Comparison of ENCODE assay signal across 33 mouse cellular contexts in the genomic region with DNA sequence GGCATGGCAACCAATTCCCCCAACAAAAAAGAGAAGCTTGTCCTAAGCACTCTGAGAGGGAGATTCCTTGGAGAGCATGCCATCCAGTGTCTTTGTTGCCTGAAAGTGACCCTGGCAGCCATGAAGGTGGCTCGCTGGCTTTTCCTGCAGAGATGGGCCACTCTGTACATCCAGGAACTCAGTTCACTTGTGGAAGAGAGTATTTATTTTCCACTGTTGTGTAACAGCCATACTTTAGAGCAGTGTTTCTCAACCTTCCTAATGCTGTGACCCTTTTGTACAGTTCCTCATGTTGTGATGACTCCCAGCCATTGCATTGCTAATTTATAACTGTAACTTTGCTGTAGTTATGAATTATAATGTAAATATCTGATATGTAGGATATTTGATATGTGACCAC. TPM values are rescaled to one million over a fixed set of nuclear protein-coding genes. Genes with fewer than 3 reads are reported as not detected.
"Had no signal": no experiment of that assay in that cellular context is flagged by ENCODE, and none has a peak within 500 bp of the region (broad histone marks: within the 10 kb centered on the region; RNA-seq: fewer than 3 reads in every experiment).

No protein-coding gene starts in this region.

- H3K9ac ChIP-seq: liver, embryonic 14.5 days; liver, postnatal 0 days; lung, embryonic 14.5 days; neural tube, embryonic 12.5 days; neural tube, embryonic 15.5 days had no signal

- H3K4me1 ChIP-seq: neural tube, embryonic 12.5 days; neural tube, embryonic 15.5 days had no signal

- H3K9me3 ChIP-seq: neural tube, embryonic 12.5 days; neural tube, embryonic 15.5 days had no signal

- H3K4me3 ChIP-seq: layer of hippocampus, adult 2 months; left cerebral cortex, adult 2 months; neural tube, embryonic 12.5 days; neural tube, embryonic 15.5 days had no signal

- DNase-seq: kidney, adult 18-20 months; kidney, adult 9 months; kidney, postnatal 25 days; layer of hippocampus, adult 9-11 months; layer of hippocampus, postnatal 36 days; liver, postnatal 0 days; lung, embryonic 14.5 days; midbrain, embryonic 14.5 days; retina, postnatal 1 day; right cerebral cortex, postnatal 25 days; thymus, adult 2 months; thymus, postnatal 14 days; thymus, postnatal 4 days had no signal

- ATAC-seq: inflammation-experienced regulatory T-cells, adult 6 months; intestine, embryonic 16.5 days; liver, postnatal 0 days had no signal

- H3K4me2 ChIP-seq: liver, embryonic 11.5 days; lung, embryonic 14.5 days; midbrain, embryonic 11.5 days; neural tube, embryonic 12.5 days; neural tube, embryonic 15.5 days had no signal

- H3K27ac ChIP-seq: kidney, postnatal 0 days; layer of hippocampus, adult 2 months; left cerebral cortex, adult 2 months; liver, embryonic 14.5 days; macrophage; neural tube, embryonic 12.5 days; neural tube, embryonic 15.5 days had no signal

- H3K27me3 ChIP-seq: neural tube, embryonic 12.5 days; neural tube, embryonic 15.5 days had no signal

- H3K36me3 ChIP-seq: neural tube, embryonic 12.5 days; neural tube, embryonic 15.5 days had no signal

RNA-seq across cellular contexts. Expression of gene Ceacam18, which starts 2.6 kb away (rescaled TPM):
- total RNA-seq: layer of hippocampus, adult 2 months; left cerebral cortex, adult 2 months; left cerebral cortex, postnatal 36 days; megakaryocyte-erythroid progenitor cell, adult 5-6 weeks; midbrain, postnatal 0 days had no signal
- polyA plus RNA-seq: inflammation-experienced regulatory T-cells, adult 6 months; kidney, postnatal 0 days; limb, embryonic 11.5 days; limb, embryonic 14.5 days; liver, embryonic 11.5 days; lung, embryonic 14.5 days; macrophage; midbrain, embryonic 11.5 days; midbrain, embryonic 14.5 days; midbrain, postnatal 0 days; neural tube, embryonic 12.5 days; neural tube, embryonic 15.5 days; spleen, adult 2 months had no signal

RNA-seq across cellular contexts. Expression of gene Siglece, which starts 22.8 kb away (rescaled TPM):
- total RNA-seq: midbrain, postnatal 0 days had no signal
- polyA plus RNA-seq: midbrain, postnatal 0 days had no signal

RNA-seq across cellular contexts. Expression of gene Zfp819, which starts 30.1 kb away (rescaled TPM):
- total RNA-seq: left cerebral cortex, postnatal 10 days; megakaryocyte-erythroid progenitor cell, adult 5-6 weeks had no signal
- polyA plus RNA-seq: inflammation-experienced regulatory T-cells, adult 6 months; intestine, embryonic 16.5 days; large intestine, adult 2 months; liver, postnatal 0 days; macrophage; stomach, embryonic 16.5 days had no signal

RNA-seq across cellular contexts. Expression of gene Klk14, which starts 53.1 kb away (rescaled TPM):
- total RNA-seq: layer of hippocampus, adult 2 months; layer of hippocampus, postnatal 36 days; left cerebral cortex, adult 2 months; left cerebral cortex, postnatal 10 days; left cerebral cortex, postnatal 36 days; megakaryocyte-erythroid progenitor cell, adult 5-6 weeks; midbrain, postnatal 0 days had no signal
- polyA plus RNA-seq: inflammation-experienced regulatory T-cells, adult 6 months; kidney, postnatal 0 days; limb, embryonic 11.5 days; liver, embryonic 11.5 days; liver, postnatal 0 days; lung, embryonic 14.5 days; macrophage; midbrain, embryonic 11.5 days; midbrain, embryonic 14.5 days; midbrain, postnatal 0 days; neural tube, embryonic 12.5 days; neural tube, embryonic 15.5 days; spleen, adult 2 months had no signal
